Mouse (Mus musculus) cerebellum, adult 11 months (tissue): ENCODE results near the gene Trpc4ap.

ENCODE experiments used
- DNase-seq: peaks from one replicate; pipeline ENCODE4 v3.0.0; 2022

Trpc4ap gene

GRCm38 (mm10) chr2:155637411-155637810 lies 54.8 kb downstream of the Trpc4ap start:
- DNase-seq: peak; percentile 26

GRCm38 (mm10) chr2:155636881-155637280 lies 55.3 kb downstream of the Trpc4ap start:
- DNase-seq: no peak

GRCm38 (mm10) chr2:155635961-155636360 lies 56.2 kb downstream of the Trpc4ap start:
- no peak for DNase-seq

- DNase-seq: no peak
These were observed 57.6 kb downstream of the Trpc4ap start for GRCm38 (mm10) chr2:155634562-155634961.

- peak; percentile 50 for DNase-seq
These were observed 58.5 kb downstream of the Trpc4ap start for GRCm38 (mm10) chr2:155633731-155634130.

- no peak for DNase-seq
These were observed 59.1 kb downstream of the Trpc4ap start for GRCm38 (mm10) chr2:155633121-155633520.

- DNase-seq: no peak
These were observed 59.8 kb downstream of the Trpc4ap start for GRCm38 (mm10) chr2:155632138-155632936.

GRCm38 (mm10) chr2:155630590-155631416 lies 61.4 kb downstream of the Trpc4ap start:
- no peak for DNase-seq

- no peak for DNase-seq
These were observed 62.0 kb downstream of the Trpc4ap start for GRCm38 (mm10) chr2:155630153-155630552.

GRCm38 (mm10) chr2:155629231-155629661 lies 62.9 kb downstream of the Trpc4ap start:
- DNase-seq: peak; percentile 69

GRCm38 (mm10) chr2:155628519-155628918 lies 63.7 kb downstream of the Trpc4ap start:
- no peak for DNase-seq

- no peak for DNase-seq
These were observed 64.1 kb downstream of the Trpc4ap start for GRCm38 (mm10) chr2:155628112-155628511.

GRCm38 (mm10) chr2:155627030-155627738 lies 65.0 kb downstream of the Trpc4ap start:
- DNase-seq: peak; percentile 71

- DNase-seq: no peak
These were observed 65.9 kb downstream of the Trpc4ap start for GRCm38 (mm10) chr2:155626277-155626676.

GRCm38 (mm10) chr2:155624730-155625129 lies 67.5 kb downstream of the Trpc4ap start:
- DNase-seq: no peak

- DNase-seq: no peak
These were observed 68.2 kb downstream of the Trpc4ap start for GRCm38 (mm10) chr2:155623996-155624395.

GRCm38 (mm10) chr2:155622606-155623005 lies 69.6 kb downstream of the Trpc4ap start:
- no peak for DNase-seq

- DNase-seq: peak; percentile 86
These were observed 72.4 kb downstream of the Trpc4ap start for GRCm38 (mm10) chr2:155619817-155620216.

GRCm38 (mm10) chr2:155616971-155617370 lies 75.2 kb downstream of the Trpc4ap start:
- DNase-seq: no peak

- no peak for DNase-seq
These were observed 78.2 kb downstream of the Trpc4ap start for GRCm38 (mm10) chr2:155613953-155614352.

GRCm38 (mm10) chr2:155613326-155613755 lies 78.8 kb downstream of the Trpc4ap start:
- DNase-seq: peak; percentile 78

- DNase-seq: no peak
These were observed 80.2 kb downstream of the Trpc4ap start for GRCm38 (mm10) chr2:155611834-155612550.
